Mouse (Mus musculus): ENCODE measurements at regions not wholly inside any gene's neighbourhood (a gene's known extent, or its start where the extent isn't known, plus 50 kb on each side); places are given as distances from the start of the nearest gene placed in this dataset.

DNA sequence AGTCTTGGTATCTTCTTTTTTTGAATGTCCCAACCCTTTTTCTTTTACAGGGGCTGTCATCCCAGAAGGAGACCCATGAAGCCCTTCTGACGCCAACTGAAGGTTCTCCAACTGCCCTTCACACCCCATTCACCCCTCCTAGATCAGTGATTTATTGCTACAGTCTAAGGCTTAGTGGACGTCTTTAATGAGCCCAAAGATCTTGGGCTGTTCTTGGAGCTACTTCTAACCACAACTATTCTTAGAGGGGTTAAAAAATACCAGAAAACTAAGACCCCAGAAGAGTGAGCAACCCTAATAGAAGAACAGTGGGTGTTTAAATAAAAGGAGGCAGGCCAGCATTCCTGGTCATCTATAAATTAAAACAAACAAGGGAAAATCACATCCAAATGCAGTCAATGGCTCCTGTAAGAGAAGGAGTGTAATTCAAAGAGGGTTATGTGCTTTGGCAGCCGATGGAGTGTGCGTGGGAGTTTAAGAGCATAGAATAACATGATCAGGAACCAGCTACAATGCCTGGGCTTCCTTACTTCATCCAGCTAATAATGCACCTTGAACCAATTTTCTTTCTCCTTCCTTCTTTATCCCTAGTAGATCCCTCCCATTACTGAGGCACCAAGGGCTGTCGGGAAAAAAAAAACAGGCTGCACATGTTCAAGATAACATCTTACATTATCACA is 113.3 kb downstream of the Qpct start:
- DNase-seq (ENCODE audit: low spot score): no peak

DNA sequence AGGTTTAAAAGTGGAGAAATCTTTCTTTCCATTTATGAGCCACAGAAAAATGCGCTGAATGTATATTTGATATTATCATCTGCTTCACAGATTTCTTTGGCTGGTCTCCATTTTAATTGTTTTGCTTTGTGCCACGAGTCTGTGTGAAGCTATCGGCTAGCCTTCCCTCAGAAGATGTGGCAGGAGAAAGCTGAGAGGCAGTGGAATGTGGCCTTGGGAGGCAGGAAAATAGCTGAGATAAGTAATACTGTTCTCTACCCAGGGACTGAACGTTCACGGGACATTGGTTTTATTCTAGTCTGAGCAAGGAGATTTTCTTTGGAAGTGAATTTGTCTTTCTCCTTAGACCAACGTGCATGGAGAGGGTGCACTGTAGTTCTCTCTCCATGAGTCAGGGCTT is 112.3 kb downstream of the Qpct start:
- DNase-seq (ENCODE audit: low spot score): no peak

DNA sequence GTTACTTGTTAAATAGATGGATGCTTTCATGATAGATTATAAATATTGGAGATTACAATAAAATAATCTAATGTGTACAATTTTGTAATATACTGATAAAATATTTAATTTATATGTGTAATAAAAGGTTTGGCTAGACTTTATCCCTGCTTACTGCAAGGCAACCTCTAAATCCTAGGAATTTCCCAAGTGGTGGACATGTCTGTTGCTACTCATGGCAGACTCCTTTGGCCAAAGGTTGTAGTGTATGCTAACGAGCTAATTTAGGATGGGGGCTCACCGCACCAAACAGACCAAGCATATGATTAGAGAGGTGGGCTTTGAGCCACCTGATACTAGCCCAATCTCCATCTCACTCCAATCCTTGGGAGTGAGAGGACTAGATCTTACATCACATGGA is 102.4 kb downstream of the Qpct start:
- DNase-seq (ENCODE audit: low spot score): no peak

DNA sequence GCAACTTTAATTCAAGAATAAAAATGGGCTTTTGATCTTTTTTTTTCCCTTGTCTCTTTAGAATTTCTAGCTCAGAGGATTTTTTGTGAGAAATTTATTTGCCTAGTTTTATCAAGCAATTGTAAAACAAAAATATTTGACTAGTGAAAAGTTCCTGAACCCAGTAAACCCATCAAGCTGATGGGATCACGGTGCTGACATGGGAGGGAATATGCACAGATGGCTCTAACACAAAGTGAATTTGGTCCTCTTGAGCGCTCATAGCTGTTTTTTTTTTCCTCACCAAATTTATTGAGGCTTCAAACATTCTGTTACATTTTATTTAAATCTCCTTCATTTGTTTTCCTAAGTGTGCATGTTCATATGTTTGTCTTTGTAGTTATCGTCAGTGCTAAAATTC is 101.1 kb downstream of the Qpct start:
- no peak for DNase-seq (ENCODE audit: low spot score)

DNA sequence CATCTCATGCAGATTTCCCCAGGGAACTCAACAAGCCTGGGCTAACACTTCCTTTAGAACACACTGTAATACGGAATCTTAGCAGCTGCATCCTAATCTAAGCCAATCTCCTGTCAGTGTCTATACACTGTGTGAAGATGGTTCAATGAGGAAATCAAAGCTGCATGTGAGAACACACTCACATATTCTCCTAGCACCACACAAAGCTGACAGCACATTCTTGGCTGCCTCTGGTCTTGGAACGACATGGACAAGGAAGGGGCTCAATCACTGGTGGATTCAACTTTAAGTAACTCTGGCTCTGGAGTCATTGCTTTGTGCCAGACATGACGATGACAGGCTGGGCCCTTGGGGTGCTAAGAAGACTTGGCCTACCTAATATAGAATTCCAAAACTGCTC is 96.2 kb downstream of the Qpct start:
- no peak for DNase-seq (ENCODE audit: low spot score)

DNA sequence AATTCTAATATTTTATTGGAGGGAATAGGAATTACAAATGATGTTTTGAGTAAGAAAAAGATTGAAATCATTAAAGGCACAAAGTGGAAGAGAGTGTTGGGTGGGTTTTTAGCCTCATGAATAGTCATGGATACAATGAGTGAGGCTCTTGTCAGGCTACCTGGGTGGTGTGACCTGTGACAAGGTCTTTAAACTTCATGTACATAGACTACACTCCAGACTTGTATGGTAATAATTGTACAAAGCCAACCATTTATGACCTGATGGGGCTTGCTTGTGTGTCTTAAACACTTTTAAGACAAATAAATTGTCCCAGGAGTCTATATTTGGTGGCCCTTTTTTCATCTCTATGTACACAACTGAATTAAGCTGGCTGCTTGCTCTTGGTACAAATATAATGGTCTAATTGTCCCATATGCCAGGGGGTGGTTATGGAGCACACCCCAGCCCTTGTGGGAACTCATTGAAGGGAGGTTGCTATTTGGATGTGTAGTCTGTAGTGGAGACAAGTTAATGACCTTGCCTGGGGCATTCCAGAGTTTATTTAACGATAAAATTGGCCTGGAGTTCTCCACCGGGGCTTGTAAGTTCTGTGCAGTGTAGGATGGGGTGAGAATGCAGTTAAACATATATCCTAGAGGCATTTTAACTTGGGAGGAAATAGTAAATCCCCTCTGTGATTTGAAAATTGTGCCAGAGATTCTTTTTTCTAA is 93.4 kb downstream of the Qpct start:
- DNase-seq (ENCODE audit: low spot score): no peak

DNA sequence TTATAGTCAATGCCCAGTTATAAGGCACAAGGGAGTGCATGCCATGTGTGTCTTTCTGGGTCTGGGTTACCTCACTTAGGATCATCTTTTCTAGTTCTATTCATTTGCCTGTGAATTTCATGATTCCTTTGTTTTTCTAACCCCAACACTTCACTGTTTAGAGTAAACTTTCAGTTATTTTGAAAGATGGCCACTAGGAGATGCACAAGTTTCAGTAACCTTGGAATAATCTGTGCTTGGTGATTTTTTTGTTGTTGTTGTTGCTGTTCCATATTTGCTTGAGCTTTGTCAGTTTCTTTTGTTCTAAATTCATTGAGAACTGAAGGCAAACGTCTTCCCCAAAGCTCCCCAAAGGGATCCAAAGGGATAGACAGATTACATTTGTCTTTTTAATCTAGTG is 91.3 kb downstream of the Qpct start:
- DNase-seq (ENCODE audit: low spot score): no peak

Measured in urinary bladder, postnatal 14 days (tissue).